Mouse (Mus musculus) brain, embryonic 14.5 days (tissue): ENCODE data around the gene Smap1.

ENCODE experiments used
- CTCF ChIP-seq: fragments of 200-500 bp; IDR thresholded peaks from 2 replicates; pipeline ENCODE4 v1.5.1; 2012; ENCODE audit warnings: inconsistent platforms, mild to moderate bottlenecking, moderate library complexity, borderline replicate concordance; ENCODE audit not compliant: insufficient read depth, insufficient read length; ENCODE audit errors: extremely low read depth
- POLR2A ChIP-seq: fragments of 200-500 bp; IDR thresholded peaks from 2 replicates; pipeline ENCODE4 v1.6.1; 2012; ENCODE audit warnings: mild to moderate bottlenecking, inconsistent platforms, borderline replicate concordance; ENCODE audit not compliant: poor library complexity, insufficient read depth, insufficient read length, severe bottlenecking; ENCODE audit errors: extremely low read depth

GRCm38 (mm10) chr1:23953921-23954320 lies 31.8 kb upstream of the Smap1 start:
- TF ChIP-seq CTCF (no peak), POLR2A (no peak)
